Mouse (Mus musculus) spleen, adult 2 months (tissue): ENCODE data around the gene Hacl1.

Source experiments
- CTCF ChIP-seq: fragments of 200-500 bp; IDR thresholded peaks from 2 replicates; pipeline ENCODE4 v1.5.1; 2011; ENCODE audit warnings: mild to moderate bottlenecking, inconsistent platforms; ENCODE audit not compliant: insufficient read depth, insufficient read length, insufficient replicate concordance; ENCODE audit errors: extremely low read depth
- POLR2A ChIP-seq: fragments of 200-500 bp; IDR thresholded peaks from 2 replicates; pipeline ENCODE4 v1.6.1; 2011; ENCODE audit warnings: low read depth, low read length, inconsistent platforms

GRCm38 (mm10) chr14:31647991-31648390 lies 6.9 kb upstream of the Hacl1 start:
- TF ChIP-seq CTCF = no peak
- TF ChIP-seq POLR2A = no peak
